Mouse (Mus musculus) liver, embryonic 14 days (tissue): ENCODE data around the gene Zbtb2. TPM values are rescaled to one million over a fixed set of nuclear protein-coding genes. Genes with fewer than 3 reads are reported as not detected.

Source experiments
- polyA plus RNA-seq: library from polyadenylated mRNA; depleted of rRNA; stranded (reverse); fragments of >200 nt; gene quantifications from 2 replicates; pipeline ENCODE4 v1.2.3, GENCODE M21; 2012; rRNA removed

Gene Zbtb2
- polyA plus RNA-seq: 2.9 and 3.3 TPM in 2 replicates

DNA sequence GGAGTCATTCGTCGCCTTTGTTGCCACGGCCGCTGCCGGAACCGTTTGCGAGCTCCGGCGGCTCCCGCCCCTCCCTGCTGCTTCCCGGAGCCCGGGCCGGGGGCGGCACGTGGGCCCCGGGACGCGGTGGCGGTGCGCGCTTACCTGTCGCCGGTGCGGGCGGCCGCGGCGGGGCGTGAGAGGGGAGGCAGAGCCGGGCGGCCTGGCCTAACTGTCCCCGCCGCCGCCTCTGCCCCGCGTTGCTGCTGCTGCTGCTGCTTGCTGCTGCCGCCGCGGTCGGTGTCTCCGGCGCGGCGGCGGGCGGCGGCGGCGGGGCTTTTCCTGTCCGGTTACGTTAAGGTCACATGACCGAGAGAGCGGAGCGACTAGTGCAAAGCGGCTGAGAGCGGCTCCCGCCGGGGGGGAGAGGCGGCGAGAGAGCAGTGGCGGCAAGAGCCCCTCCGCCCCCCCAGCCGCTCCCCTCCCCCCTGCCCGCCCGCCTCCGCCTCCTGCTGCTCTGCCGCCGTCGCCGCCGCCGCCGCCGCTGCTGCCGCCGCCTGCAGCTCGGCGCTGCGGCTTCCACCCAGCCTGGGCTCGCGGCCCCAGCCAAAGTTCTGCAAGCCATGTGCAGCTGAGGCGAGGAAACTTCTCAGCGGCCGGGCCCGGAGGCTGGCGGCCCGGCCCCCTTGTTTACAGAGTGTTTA lies at the start of gene Zbtb2:
Gene Zbtb2, minus strand, starts transcription at position 408 of the 683 bp plus-strand sequence.

DNA sequence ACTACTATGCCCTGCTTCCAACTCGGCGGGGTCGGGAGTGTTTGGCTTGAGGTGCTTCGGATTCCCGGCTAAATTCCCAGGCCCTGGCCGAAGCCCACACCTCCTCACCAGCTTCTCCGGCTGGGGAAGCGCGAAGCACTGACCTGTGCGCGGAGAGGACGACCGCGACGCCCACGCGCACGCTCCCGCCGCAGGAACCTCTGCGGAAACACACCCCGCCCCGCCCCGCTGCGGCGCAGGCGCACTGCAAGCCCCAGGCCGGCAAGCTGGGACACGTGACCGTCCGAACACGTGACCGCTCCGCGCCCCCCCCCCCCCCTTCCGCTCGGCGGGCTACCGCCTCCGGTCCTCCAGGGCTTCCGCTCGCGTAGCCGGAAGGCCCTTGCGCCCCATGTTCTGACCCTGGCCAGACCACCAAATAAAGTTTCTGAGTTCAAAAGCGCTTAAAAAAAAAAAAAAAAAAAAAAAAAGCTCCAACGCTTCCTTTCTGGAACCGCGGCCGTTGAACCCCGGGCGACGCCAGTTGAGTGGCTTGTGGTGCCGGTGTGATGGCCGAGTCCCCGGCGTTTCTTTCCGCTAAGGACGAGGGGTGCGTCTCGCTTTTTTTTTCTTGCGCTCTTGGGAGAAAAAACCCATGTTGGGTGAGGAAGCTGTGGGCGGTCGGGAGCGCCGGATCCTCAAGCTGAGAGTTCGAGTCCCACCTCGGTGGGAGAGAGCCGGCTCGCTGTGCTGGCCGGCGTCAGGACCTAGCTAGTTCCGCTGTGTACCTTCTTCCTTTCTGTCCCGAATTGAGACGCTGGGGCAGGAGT lies 44.4 kb upstream of the Zbtb2 start, which contains the start of the genes Rmnd1 and Armt1:
Gene Rmnd1, minus strand, starts transcription at position 266 of the 809 bp plus-strand sequence.
Gene Armt1, plus strand, starts transcription at position 345 of the 809 bp plus-strand sequence.

Other genes with a start within 250 kb of the Zbtb2 start
- gene Akap12, start 121.7 kb downstream of the Zbtb2 start, polyA plus RNA-seq: 2.6 and 3.9 TPM in 2 replicates
- 19.0 and 19.4 TPM in 2 replicates for gene Rmnd1, start 44.3 kb upstream of the Zbtb2 start, polyA plus RNA-seq
- gene Armt1, start 44.4 kb upstream of the Zbtb2 start, polyA plus RNA-seq: 11.8 and 13.8 TPM in 2 replicates
- gene Ccdc170, start 94.4 kb upstream of the Zbtb2 start, polyA plus RNA-seq: 0.01 TPM in 2 replicates
- 0.07 and 0.08 TPM in 2 replicates for gene Esr1, start 223.5 kb upstream of the Zbtb2 start, polyA plus RNA-seq